Mouse (Mus musculus) testis, adult 2 months (tissue): Measurements from ENCODE around the gene Pgd.

ENCODE experiments used
- CTCF ChIP-seq: fragments of 200-500 bp; IDR thresholded peaks from 2 replicates; pipeline ENCODE4 v1.5.1; 2012; ENCODE audit warnings: low read depth, mild to moderate bottlenecking, inconsistent platforms, low read length, moderate library complexity; ENCODE audit not compliant: control insufficient read depth, insufficient read depth, insufficient replicate concordance
- POLR2A ChIP-seq: fragments of 200-500 bp; IDR thresholded peaks from 2 replicates; pipeline ENCODE4 v1.6.1; 2012; ENCODE audit warnings: low read depth, mild to moderate bottlenecking, inconsistent platforms, low read length, moderate library complexity; ENCODE audit not compliant: control insufficient read depth

DNA sequence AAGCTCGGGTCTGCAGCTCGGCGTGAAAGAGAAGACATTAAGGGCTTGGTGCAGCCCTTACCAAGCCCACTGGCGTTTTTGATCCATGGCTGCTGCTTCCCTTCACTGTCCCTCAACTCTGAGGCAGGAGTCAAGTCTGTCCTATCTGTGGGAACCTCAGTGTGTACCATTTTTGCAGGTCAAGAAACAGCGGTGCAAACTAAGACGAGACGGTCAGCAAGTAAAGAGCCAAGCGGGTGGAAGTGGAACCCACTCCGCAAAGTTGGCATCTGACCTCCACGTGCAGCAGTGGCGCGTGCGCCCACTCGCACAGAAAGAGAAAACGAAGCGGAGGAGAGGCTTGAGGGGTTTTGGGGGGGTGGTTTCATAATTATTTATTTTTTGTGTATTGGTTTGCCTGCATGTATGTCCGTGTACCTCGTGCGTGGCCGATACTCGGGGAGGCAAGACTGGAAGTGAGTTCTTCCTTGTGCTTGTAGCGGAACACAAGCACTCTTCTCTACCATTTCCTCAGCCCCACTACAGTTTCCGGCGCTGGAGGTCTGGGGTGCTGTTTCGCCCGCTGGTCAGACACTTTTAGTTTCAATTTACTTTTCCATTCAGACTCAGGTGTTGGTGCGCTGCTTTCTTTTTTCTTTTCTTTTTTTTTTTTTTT, 513 bp upstream of the Pgd start:
- no peak for TF ChIP-seq CTCF
- TF ChIP-seq POLR2A = no peak; the same call in 1 of the 2 replicates
